Mouse (Mus musculus): Measurements from ENCODE around the gene Lyrm4. TPM values are rescaled to one million over a fixed set of nuclear protein-coding genes. Genes with fewer than 3 reads are reported as not detected.
"Not testable (repeated sequence)": the region's sequence is repeated elsewhere in the genome, so short reads cannot be mapped to it uniquely, and the experiment has no call there.

Gene Lyrm4
- polyA plus RNA-seq, 1 experiment from 2014 or later = 26.1 TPM

GRCm38 (mm10) chr13:35991185-35991584, 126.1 kb downstream of the Lyrm4 start:
- H3K4me2 ChIP-seq (ENCODE audit: low read depth, low read length); H3K27me3 ChIP-seq (ENCODE audit: control insufficient read depth, insufficient read depth, low read length); H3K9ac ChIP-seq (ENCODE audit: low read length); ATAC-seq (replicated peaks; ENCODE audit: extremely low read depth, insufficient read depth, low FRiP score); H3K4me3 ChIP-seq (ENCODE audit: low read length); H3K27ac ChIP-seq (ENCODE audit: low read length); H3K36me3 ChIP-seq (ENCODE audit: control insufficient read depth, insufficient read depth); H3K9me3 ChIP-seq (replicated peaks; ENCODE audit: control insufficient read depth, low read length): not testable (repeated sequence)
- 93% methylated on average over 16 of the region's 21 CpGs for WGBS
- H3K4me1 ChIP-seq (ENCODE audit: control insufficient read depth, insufficient read depth, low read length) = peaks cover 44% of the 10 kb centered on the region

DNA sequence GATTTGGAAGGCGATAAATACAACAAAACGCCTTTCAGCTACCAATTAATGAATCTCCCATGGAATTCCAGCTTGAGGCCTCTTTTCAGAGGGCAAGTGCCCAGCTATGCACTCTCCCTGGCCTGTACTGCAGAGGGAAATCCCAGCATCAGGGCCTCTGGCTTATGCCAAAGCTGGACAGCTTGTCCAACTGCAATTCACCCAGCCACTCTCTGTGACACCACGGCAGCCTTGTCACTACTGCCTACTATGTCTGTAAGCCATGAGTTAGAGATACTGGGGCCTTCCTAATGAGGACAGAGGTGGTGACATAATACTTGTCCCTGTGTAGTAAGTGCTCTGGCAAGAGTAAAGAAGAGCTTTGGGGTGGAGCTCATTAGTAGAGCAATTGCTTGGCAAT, 128.0 kb downstream of the Lyrm4 start:
- H3K27ac ChIP-seq (ENCODE audit: low read length) = peak overlapping the region; percentile 69
- H3K4me3 ChIP-seq (ENCODE audit: low read length) = no peak overlapping the region
- WGBS = 35% methylated on average over 3 of the region's 3 CpGs
- peak; percentile 71 for ATAC-seq (replicated peaks; ENCODE audit: extremely low read depth, insufficient read depth, low FRiP score)
- H3K9me3 ChIP-seq (replicated peaks; ENCODE audit: control insufficient read depth, low read length) = no peaks in the 10 kb centered on the region
- H3K36me3 ChIP-seq (ENCODE audit: control insufficient read depth, insufficient read depth) = no peaks in the 10 kb centered on the region
- peaks cover 25% of the 10 kb centered on the region for H3K4me1 ChIP-seq (ENCODE audit: control insufficient read depth, insufficient read depth, low read length)
- H3K4me2 ChIP-seq (ENCODE audit: low read depth, low read length) = no peak overlapping the region
- H3K9ac ChIP-seq (ENCODE audit: low read length) = no peak overlapping the region
- H3K27me3 ChIP-seq (ENCODE audit: control insufficient read depth, insufficient read depth, low read length) = no peaks in the 10 kb centered on the region

DNA sequence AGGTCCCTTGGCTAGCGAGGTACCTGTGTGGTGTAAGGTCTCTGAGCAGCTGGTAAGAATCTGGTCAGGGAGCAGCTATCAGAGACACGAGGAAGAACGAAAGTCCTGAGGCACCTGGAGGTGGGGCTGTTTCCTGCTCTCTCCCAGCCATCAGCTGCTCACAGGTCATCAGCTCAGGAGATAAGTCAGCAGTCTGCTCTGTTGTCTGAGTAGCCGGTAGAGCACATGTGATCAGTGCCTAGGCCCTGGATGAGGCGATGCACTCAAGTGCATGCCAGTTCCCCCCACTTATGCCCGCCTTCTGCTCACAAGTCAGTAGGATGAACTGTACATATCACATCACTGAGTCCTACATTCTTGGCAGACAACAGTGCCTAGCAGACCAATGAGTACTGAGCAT, 134.3 kb downstream of the Lyrm4 start:
- Histone ChIP-seq H3K36me3 (ENCODE audit: control insufficient read depth, insufficient read depth) (peaks cover 13% of the 10 kb centered on the region), H3K27ac (ENCODE audit: low read length) (no peak overlapping the region), H3K27me3 (ENCODE audit: control insufficient read depth, insufficient read depth, low read length) (no peaks in the 10 kb centered on the region), H3K9ac (ENCODE audit: low read length) (no peak overlapping the region), H3K9me3 (replicated peaks; ENCODE audit: control insufficient read depth, low read length) (no peaks in the 10 kb centered on the region), H3K4me2 (ENCODE audit: low read depth, low read length) (no peak overlapping the region), H3K4me1 (ENCODE audit: control insufficient read depth, insufficient read depth, low read length) (no peaks in the 10 kb centered on the region), H3K4me3 (ENCODE audit: low read length) (no peak overlapping the region)
- WGBS = 59% methylated on average over 6 of the region's 6 CpGs
- 0 out of 2 replicates have a peak, but pooled peaks have one; percentile 58 for ATAC-seq (replicated peaks; ENCODE audit: extremely low read depth, insufficient read depth, low FRiP score)

DNA sequence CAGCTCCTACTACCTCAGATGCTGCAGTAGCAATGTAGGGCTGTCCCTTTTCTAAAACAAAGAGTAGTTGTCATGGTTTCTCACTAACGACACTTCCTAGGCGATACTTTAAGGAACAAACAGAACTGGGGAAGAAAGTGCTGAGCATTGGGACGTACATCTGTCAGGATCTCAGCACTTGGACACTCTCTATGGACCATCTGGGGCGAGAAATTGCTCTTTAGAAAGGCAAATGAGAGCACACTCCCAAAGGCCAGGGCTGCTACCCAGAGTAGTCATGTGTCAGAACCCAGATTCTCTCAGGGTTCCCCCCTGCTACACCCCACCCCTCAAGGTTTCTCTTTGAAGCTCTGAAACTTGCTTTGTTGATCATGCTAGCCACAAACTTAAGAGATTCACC, 136.9 kb downstream of the Lyrm4 start:
- Histone ChIP-seq H3K27me3 (ENCODE audit: control insufficient read depth, insufficient read depth, low read length) (no peaks in the 10 kb centered on the region), H3K4me1 (ENCODE audit: control insufficient read depth, insufficient read depth, low read length) (no peaks in the 10 kb centered on the region), H3K4me2 (ENCODE audit: low read depth, low read length) (no peak overlapping the region), H3K9ac (ENCODE audit: low read length) (no peak overlapping the region), H3K27ac (ENCODE audit: low read length) (no peak overlapping the region), H3K9me3 (replicated peaks; ENCODE audit: control insufficient read depth, low read length) (no peaks in the 10 kb centered on the region), H3K4me3 (ENCODE audit: low read length) (no peak overlapping the region), H3K36me3 (ENCODE audit: control insufficient read depth, insufficient read depth) (peaks cover 18% of the 10 kb centered on the region)
- 90% methylated on average over 4 of the region's 4 CpGs for WGBS
- ATAC-seq (replicated peaks; ENCODE audit: extremely low read depth, insufficient read depth, low FRiP score) = no peak

DNA sequence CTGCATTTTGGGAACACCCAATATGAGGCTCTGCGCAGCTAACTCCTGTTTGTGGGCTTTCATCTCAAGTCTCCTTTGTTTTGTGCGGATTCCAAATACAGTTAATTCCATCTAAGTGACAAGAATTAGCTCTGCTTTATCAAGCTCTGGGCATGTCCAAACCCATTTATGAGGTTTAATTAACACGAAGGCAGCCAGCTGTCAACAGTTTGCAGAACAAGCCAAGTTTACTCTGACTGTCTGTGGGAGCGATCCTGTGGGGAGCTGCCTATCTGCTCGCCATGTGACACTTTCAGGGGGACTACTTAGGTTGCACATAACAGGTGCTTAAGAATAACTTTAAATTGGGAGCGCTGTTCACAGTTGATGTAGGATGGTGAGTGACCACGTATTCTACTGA, 140.4 kb downstream of the Lyrm4 start:
- 89% methylated on average over 7 of the region's 7 CpGs for WGBS
- no peak for ATAC-seq (replicated peaks; ENCODE audit: extremely low read depth, insufficient read depth, low FRiP score)
- Histone ChIP-seq H3K27ac (ENCODE audit: low read length) (no peak overlapping the region), H3K27me3 (ENCODE audit: control insufficient read depth, insufficient read depth, low read length) (no peaks in the 10 kb centered on the region), H3K36me3 (ENCODE audit: control insufficient read depth, insufficient read depth) (peaks cover 18% of the 10 kb centered on the region), H3K4me2 (ENCODE audit: low read depth, low read length) (no peak overlapping the region), H3K4me3 (ENCODE audit: low read length) (no peak overlapping the region), H3K9me3 (replicated peaks; ENCODE audit: control insufficient read depth, low read length) (no peaks in the 10 kb centered on the region), H3K4me1 (ENCODE audit: control insufficient read depth, insufficient read depth, low read length) (no peaks in the 10 kb centered on the region), H3K9ac (ENCODE audit: low read length) (no peak overlapping the region)

GRCm38 (mm10) chr13:35969829-35970228, 147.5 kb downstream of the Lyrm4 start:
- Histone ChIP-seq H3K4me3 (ENCODE audit: low read length) (peak overlapping the region; percentile 73), H3K27ac (ENCODE audit: low read length) (no peak overlapping the region), H3K4me2 (ENCODE audit: low read depth, low read length) (peak overlapping the region; percentile 97), H3K9ac (ENCODE audit: low read length) (peak overlapping the region; percentile 70), H3K36me3 (ENCODE audit: control insufficient read depth, insufficient read depth) (no peaks in the 10 kb centered on the region), H3K9me3 (replicated peaks; ENCODE audit: control insufficient read depth, low read length) (no peaks in the 10 kb centered on the region), H3K27me3 (ENCODE audit: control insufficient read depth, insufficient read depth, low read length) (peaks cover 13% of the 10 kb centered on the region; the same call in 1 of the 2 replicates), H3K4me1 (ENCODE audit: control insufficient read depth, insufficient read depth, low read length) (peaks cover 5% of the 10 kb centered on the region; the same call in 1 of the 2 replicates)
- ATAC-seq (replicated peaks; ENCODE audit: extremely low read depth, insufficient read depth, low FRiP score) = no peak
- 43% methylated on average over 9 of the region's 9 CpGs for WGBS

GRCm38 (mm10) chr13:35969431-35969721, 147.9 kb downstream of the Lyrm4 start:
- under 1% methylated on average over 18 of the region's 18 CpGs for WGBS
- H3K36me3 ChIP-seq (ENCODE audit: control insufficient read depth, insufficient read depth) = no peaks in the 10 kb centered on the region
- H3K9me3 ChIP-seq (replicated peaks; ENCODE audit: control insufficient read depth, low read length) = no peaks in the 10 kb centered on the region
- no peak overlapping the region for H3K27ac ChIP-seq (ENCODE audit: low read length)
- peak overlapping the region; percentile 97 for H3K4me2 ChIP-seq (ENCODE audit: low read depth, low read length)
- H3K27me3 ChIP-seq (ENCODE audit: control insufficient read depth, insufficient read depth, low read length) = peaks cover 13% of the 10 kb centered on the region; the same call in 1 of the 2 replicates
- peak overlapping the region; percentile 73 for H3K4me3 ChIP-seq (ENCODE audit: low read length)
- H3K4me1 ChIP-seq (ENCODE audit: control insufficient read depth, insufficient read depth, low read length) = peaks cover 5% of the 10 kb centered on the region; the same call in 1 of the 2 replicates
- ATAC-seq (replicated peaks; ENCODE audit: extremely low read depth, insufficient read depth, low FRiP score) = no peak
- peak overlapping the region; percentile 70 for H3K9ac ChIP-seq (ENCODE audit: low read length)

DNA sequence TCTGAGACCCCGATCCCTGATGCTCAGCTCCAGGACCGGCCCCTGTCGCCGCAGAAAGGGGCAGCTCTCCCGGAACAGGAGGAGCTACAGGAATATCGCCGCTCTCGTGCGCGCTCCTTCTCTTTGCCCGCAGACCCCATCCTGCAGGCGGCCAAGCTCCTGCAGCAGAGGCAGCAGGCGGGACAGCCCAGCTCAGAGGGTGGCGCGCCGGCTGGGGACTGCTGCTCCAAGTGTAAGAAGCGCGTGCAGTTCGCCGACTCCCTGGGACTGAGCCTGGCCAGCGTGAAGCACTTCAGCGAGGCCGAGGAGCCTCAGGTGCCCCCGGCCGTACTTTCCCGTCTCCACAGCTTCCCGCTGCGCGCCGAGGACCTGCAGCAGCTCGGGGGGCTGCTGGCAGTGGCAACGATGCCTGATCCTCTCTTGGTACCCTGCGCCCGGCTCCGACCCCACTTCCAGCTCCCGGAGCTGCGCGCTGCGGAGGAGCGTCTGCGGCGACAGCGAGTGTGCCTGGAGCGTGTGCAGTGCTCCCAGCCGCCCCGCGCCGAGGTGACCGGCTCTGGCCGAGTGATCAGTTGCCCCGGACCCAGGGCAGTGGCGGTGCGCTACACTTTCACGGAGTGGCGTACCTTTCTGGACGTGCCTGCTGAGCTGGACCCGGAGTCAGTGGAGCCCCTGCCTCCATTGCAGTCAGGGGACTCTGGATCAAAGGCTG, 148.5 kb downstream of the Lyrm4 start:
- peak; percentile 73 for ATAC-seq (replicated peaks; ENCODE audit: extremely low read depth, insufficient read depth, low FRiP score)
- Histone ChIP-seq H3K4me2 (ENCODE audit: low read depth, low read length) (peak overlapping the region; percentile 97), H3K4me1 (ENCODE audit: control insufficient read depth, insufficient read depth, low read length) (peaks cover 5% of the 10 kb centered on the region; the same call in 1 of the 2 replicates), H3K27ac (ENCODE audit: low read length) (peak overlapping the region; percentile 15; the same call in 1 of the 2 replicates), H3K4me3 (ENCODE audit: low read length) (peak overlapping the region; percentile 73), H3K9me3 (replicated peaks; ENCODE audit: control insufficient read depth, low read length) (no peaks in the 10 kb centered on the region), H3K9ac (ENCODE audit: low read length) (peak overlapping the region; percentile 70), H3K36me3 (ENCODE audit: control insufficient read depth, insufficient read depth) (no peaks in the 10 kb centered on the region), H3K27me3 (ENCODE audit: control insufficient read depth, insufficient read depth, low read length) (peaks cover 13% of the 10 kb centered on the region; the same call in 1 of the 2 replicates)
- under 1% methylated on average over 57 of the region's 57 CpGs for WGBS

DNA sequence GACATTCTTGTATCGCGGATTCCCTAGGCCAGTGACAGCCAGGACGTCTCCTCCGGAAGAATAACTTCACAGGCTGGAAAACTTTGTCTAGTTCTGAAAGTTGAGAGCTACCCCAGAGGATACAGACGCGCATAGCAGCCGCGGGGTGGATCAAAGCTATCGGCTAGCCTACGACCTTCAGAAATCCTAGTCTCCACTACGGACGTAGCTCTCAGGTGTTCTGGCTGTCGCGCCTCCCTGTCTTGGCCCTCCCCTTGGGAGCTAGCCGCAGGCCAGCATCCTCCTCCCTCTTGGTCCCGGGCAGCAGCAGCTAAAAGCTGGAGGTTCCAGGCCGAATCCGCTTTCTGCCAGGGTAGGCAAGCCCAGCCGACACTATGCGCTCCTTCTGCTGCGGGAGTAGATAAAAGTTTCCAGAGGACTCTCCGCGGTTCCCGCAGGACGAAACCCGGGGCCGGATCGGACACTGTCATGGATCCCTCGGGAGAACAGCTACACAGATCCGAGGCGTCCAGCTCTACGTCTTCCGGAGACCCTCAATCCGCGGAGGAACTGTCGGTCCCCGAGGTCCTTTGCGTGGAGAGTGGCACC, 149.1 kb downstream of the Lyrm4 start:
- H3K27ac ChIP-seq (ENCODE audit: low read length) = peak overlapping the region; percentile 15; the same call in 1 of the 2 replicates
- H3K27me3 ChIP-seq (ENCODE audit: control insufficient read depth, insufficient read depth, low read length) = peaks cover 13% of the 10 kb centered on the region; the same call in 1 of the 2 replicates
- peaks cover 5% of the 10 kb centered on the region; the same call in 1 of the 2 replicates for H3K4me1 ChIP-seq (ENCODE audit: control insufficient read depth, insufficient read depth, low read length)
- peak; percentile 53 for ATAC-seq (replicated peaks; ENCODE audit: extremely low read depth, insufficient read depth, low FRiP score)
- under 1% methylated on average over 38 of the region's 38 CpGs for WGBS
- no peaks in the 10 kb centered on the region for H3K9me3 ChIP-seq (replicated peaks; ENCODE audit: control insufficient read depth, low read length)
- H3K4me3 ChIP-seq (ENCODE audit: low read length) = peak overlapping the region; percentile 73
- H3K4me2 ChIP-seq (ENCODE audit: low read depth, low read length) = peak overlapping the region; percentile 97
- H3K9ac ChIP-seq (ENCODE audit: low read length) = peak overlapping the region; percentile 70
- H3K36me3 ChIP-seq (ENCODE audit: control insufficient read depth, insufficient read depth) = no peaks in the 10 kb centered on the region
